Mouse (Mus musculus): Measurements from ENCODE around the gene Tprg. TPM values are rescaled to one million over a fixed set of nuclear protein-coding genes. Genes with fewer than 3 reads are reported as not detected.

The Tprg gene
- not detected in 2 replicates for polyA plus RNA-seq (2016; fragmentation: Nextera tagmentation; extraction: Ambion mirVana)

DNA sequence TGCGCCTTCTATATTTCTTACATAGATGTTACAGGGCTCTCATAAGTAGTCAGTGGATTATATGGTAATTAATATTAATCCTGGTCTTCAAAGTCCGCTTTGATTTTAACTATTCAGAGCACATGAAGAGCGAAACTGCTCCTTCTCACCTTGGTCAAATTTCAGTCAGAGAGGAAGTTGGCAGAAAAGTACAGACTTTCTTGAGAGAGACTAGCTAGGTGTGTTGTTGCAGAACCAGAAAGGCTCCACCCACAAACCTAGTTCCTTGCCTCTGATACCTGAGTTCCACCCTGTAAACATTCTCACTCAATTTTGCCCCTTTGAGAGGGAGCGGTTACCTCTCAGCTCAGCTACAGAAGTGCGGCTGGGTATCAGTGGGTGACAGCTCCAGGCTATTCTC lies at the start of gene Tprg:
TSS of gene Tprg (plus strand) at position 301 of the 400 bp plus-strand sequence.
- Histone ChIP-seq H3K27me3 (no peaks in the 10 kb centered on the region), H3K9ac (replicated peaks) (no peak within 1 kb of the TSS), H3K4me3 (no peak within 1 kb of the TSS), H3K36me3 (no peaks in the 10 kb centered on the region), H3K27ac (replicated peaks) (no peak within 1 kb of the TSS), H3K4me2 (replicated peaks) (no peak within 1 kb of the TSS), H3K9me3 (no peaks in the 10 kb centered on the region), H3K4me1 (no peaks in the 10 kb centered on the region)
- ATAC-seq (ENCODE audit: low FRiP score, low read depth) = no peak
- 92% methylated on average over 5 of the region's 5 CpGs for WGBS

GRCm38 (mm10) chr16:25238274-25239050 lies 48.2 kb upstream of the Tprg start:
- ATAC-seq (ENCODE audit: low FRiP score, low read depth) = no peak
- H3K4me2 ChIP-seq (replicated peaks) = no peak overlapping the region
- 85% methylated on average over 11 of the region's 11 CpGs for WGBS
- H3K9me3 ChIP-seq = no peaks in the 10 kb centered on the region
- no peaks in the 10 kb centered on the region for H3K36me3 ChIP-seq
- no peaks in the 10 kb centered on the region for H3K4me1 ChIP-seq
- H3K4me3 ChIP-seq = no peak overlapping the region
- H3K27ac ChIP-seq (replicated peaks) = no peak overlapping the region
- H3K9ac ChIP-seq (replicated peaks) = no peak overlapping the region
- H3K27me3 ChIP-seq = no peaks in the 10 kb centered on the region

DNA sequence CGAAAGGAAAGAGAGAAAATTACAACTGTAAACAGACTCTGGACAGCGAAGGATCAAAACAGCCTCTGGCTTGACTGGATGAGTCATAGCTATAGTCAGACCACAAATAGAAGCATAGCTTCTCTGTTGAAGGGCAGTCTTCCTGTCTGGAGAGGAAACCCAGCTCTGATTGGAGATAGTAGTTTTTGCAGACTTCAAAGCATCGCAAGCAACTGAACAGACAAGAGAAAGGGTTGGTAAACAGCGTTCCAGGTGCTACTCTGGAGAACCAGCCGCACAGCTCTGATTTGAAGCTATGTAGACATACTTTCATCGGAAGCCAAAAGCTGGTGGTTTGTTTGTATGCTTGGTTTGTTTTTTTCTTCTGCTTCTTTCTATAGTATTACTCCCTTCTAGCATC lies 37.7 kb upstream of the Tprg start:
- Histone ChIP-seq H3K4me1 (no peaks in the 10 kb centered on the region), H3K9me3 (no peaks in the 10 kb centered on the region), H3K27ac (replicated peaks) (no peak overlapping the region), H3K4me2 (replicated peaks) (no peak overlapping the region), H3K27me3 (no peaks in the 10 kb centered on the region), H3K4me3 (no peak overlapping the region), H3K9ac (replicated peaks) (no peak overlapping the region), H3K36me3 (no peaks in the 10 kb centered on the region)
- ATAC-seq (ENCODE audit: low FRiP score, low read depth) = no peak
- WGBS = 91% methylated on average over 6 of the region's 6 CpGs

DNA sequence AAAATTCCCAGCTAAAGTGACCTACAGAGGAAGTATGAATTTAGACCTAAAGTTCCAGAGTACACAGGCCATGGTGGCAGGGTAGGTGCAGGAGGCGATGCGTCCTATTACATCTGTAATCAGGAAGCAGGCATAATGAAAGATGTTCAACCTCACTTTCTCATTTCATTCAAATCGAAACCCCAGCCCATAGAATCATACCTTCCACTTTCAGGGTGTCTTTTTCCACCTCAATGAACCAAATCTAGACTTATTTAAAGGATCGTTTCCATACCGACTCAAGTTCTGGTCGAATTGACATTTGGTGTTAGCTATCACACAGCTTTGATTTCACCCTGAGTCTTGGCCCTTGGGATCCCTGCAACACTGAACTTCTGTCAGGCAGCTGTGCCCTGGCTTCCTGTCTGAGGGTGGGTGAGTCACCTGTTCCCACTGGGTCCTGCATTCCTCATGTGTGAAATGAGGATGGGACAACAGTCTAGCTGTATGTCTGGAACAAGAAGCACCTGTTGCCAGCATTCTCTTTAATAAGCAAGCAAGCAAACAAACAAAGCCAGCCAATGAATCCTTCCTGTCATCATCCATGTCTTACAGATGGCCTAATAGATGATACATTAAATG lies 36.4 kb upstream of the Tprg start:
- Histone ChIP-seq H3K36me3 (no peaks in the 10 kb centered on the region), H3K27ac (replicated peaks) (no peak overlapping the region), H3K27me3 (no peaks in the 10 kb centered on the region), H3K9ac (replicated peaks) (no peak overlapping the region), H3K4me3 (no peak overlapping the region), H3K9me3 (no peaks in the 10 kb centered on the region), H3K4me2 (replicated peaks) (no peak overlapping the region), H3K4me1 (no peaks in the 10 kb centered on the region)
- no peak for ATAC-seq (ENCODE audit: low FRiP score, low read depth)
- 90% methylated on average over 6 of the region's 6 CpGs for WGBS

- H3K9ac ChIP-seq (replicated peaks) = no peak overlapping the region
- no peaks in the 10 kb centered on the region for H3K9me3 ChIP-seq
- no peaks in the 10 kb centered on the region for H3K4me1 ChIP-seq
- no peaks in the 10 kb centered on the region for H3K36me3 ChIP-seq
- H3K4me3 ChIP-seq = no peak overlapping the region
- ATAC-seq (ENCODE audit: low FRiP score, low read depth) = no peak
- H3K27ac ChIP-seq (replicated peaks) = no peak overlapping the region
- WGBS = 87% methylated on average over 9 of the region's 9 CpGs
- no peak overlapping the region for H3K4me2 ChIP-seq (replicated peaks)
- no peaks in the 10 kb centered on the region for H3K27me3 ChIP-seq
Observed at GRCm38 (mm10) chr16:25251080-25251479, 35.5 kb upstream of the Tprg start.

GRCm38 (mm10) chr16:25254646-25255045 lies 32.0 kb upstream of the Tprg start:
- Histone ChIP-seq H3K4me1 (no peaks in the 10 kb centered on the region), H3K9me3 (no peaks in the 10 kb centered on the region), H3K36me3 (no peaks in the 10 kb centered on the region), H3K4me3 (no peak overlapping the region), H3K27me3 (no peaks in the 10 kb centered on the region), H3K4me2 (replicated peaks) (no peak overlapping the region), H3K27ac (replicated peaks) (no peak overlapping the region), H3K9ac (replicated peaks) (no peak overlapping the region)
- 90% methylated on average over 6 of the region's 6 CpGs for WGBS
- no peak for ATAC-seq (ENCODE audit: low FRiP score, low read depth)

GRCm38 (mm10) chr16:25255186-25255585 lies 31.4 kb upstream of the Tprg start:
- no peak overlapping the region for H3K4me2 ChIP-seq (replicated peaks)
- H3K9me3 ChIP-seq = no peaks in the 10 kb centered on the region
- no peak overlapping the region for H3K4me3 ChIP-seq
- H3K4me1 ChIP-seq = no peaks in the 10 kb centered on the region
- H3K36me3 ChIP-seq = no peaks in the 10 kb centered on the region
- no peaks in the 10 kb centered on the region for H3K27me3 ChIP-seq
- 87% methylated on average over 11 of the region's 11 CpGs for WGBS
- no peak for ATAC-seq (ENCODE audit: low FRiP score, low read depth)
- H3K9ac ChIP-seq (replicated peaks) = no peak overlapping the region
- no peak overlapping the region for H3K27ac ChIP-seq (replicated peaks)

DNA sequence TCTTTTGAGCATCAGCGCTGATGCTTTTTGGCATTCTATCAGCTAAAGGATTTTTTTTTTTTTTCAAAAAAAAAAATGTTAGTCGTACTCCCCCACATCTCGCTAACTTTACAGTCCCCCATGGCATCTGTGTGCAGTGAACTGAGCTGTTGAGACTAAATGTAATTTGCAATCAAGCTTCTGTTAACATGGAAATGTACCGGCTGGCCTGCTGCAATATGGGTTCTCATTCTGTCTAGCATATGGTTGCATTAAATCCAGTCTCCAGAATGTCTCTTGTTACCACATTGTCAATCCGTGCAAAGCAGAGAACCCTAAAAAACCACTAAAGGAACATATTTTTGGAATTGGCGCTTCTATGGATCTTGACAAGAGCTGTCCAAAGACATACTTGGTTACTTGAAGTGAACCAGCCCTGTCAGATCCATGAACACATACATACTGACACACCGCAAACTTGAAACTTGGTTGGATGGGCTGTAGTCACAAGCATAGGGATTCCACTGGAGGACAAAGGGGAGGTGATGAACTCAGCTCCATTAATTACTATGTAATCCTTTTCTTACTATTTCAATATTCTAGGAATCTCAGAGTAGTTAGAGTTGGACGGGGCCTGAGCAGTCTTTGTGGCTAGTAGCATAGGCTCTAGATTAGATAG lies 30.9 kb upstream of the Tprg start:
- Histone ChIP-seq H3K4me3 (no peak overlapping the region), H3K4me2 (replicated peaks) (no peak overlapping the region), H3K9ac (replicated peaks) (no peak overlapping the region), H3K27me3 (no peaks in the 10 kb centered on the region), H3K4me1 (no peaks in the 10 kb centered on the region), H3K36me3 (no peaks in the 10 kb centered on the region), H3K27ac (replicated peaks) (no peak overlapping the region), H3K9me3 (no peaks in the 10 kb centered on the region)
- 89% methylated on average over 8 of the region's 8 CpGs for WGBS
- ATAC-seq (ENCODE audit: low FRiP score, low read depth) = no peak

DNA sequence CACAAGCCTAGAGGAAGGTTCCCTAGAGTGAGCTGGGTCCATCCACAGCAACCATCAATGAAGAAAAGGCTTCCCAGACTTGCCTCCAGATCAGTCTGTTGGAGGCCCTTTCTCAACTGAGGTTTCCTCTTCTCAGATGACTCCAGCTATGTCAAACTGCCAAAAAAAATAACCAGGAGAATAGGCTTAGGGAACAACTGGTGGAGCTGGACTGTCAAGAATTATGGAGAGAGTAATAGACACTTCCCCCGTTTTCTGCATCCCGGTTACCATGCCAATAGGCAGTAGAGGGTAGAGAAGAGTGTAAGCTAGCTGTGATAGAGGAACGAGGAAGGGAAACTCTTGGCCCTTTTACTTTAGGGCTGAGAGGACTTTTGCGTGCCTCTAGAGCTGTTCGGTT lies 24.3 kb upstream of the Tprg start:
- 91% methylated on average over 5 of the region's 5 CpGs for WGBS
- Histone ChIP-seq H3K9me3 (no peaks in the 10 kb centered on the region), H3K4me3 (no peak overlapping the region), H3K4me2 (replicated peaks) (no peak overlapping the region), H3K9ac (replicated peaks) (no peak overlapping the region), H3K36me3 (no peaks in the 10 kb centered on the region), H3K4me1 (no peaks in the 10 kb centered on the region), H3K27ac (replicated peaks) (no peak overlapping the region), H3K27me3 (no peaks in the 10 kb centered on the region)
- no peak for ATAC-seq (ENCODE audit: low FRiP score, low read depth)

- Histone ChIP-seq H3K4me3 (no peak overlapping the region), H3K9ac (replicated peaks) (no peak overlapping the region), H3K27me3 (no peaks in the 10 kb centered on the region), H3K9me3 (no peaks in the 10 kb centered on the region), H3K27ac (replicated peaks) (no peak overlapping the region), H3K36me3 (no peaks in the 10 kb centered on the region), H3K4me2 (replicated peaks) (no peak overlapping the region), H3K4me1 (no peaks in the 10 kb centered on the region)
- WGBS = 80% methylated on average over 4 of the region's 4 CpGs
- no peak for ATAC-seq (ENCODE audit: low FRiP score, low read depth)
Observed at GRCm38 (mm10) chr16:25262965-25263364, 23.7 kb upstream of the Tprg start.

- no peaks in the 10 kb centered on the region for H3K4me1 ChIP-seq
- WGBS = 45% methylated on average over 9 of the region's 9 CpGs
- peak; percentile 67 for ATAC-seq (ENCODE audit: low FRiP score, low read depth)
Observed at GRCm38 (mm10) chr16:25263520-25264149, 23.0 kb upstream of the Tprg start.

GRCm38 (mm10) chr16:25265177-25265576 lies 21.4 kb upstream of the Tprg start:
- H3K27ac ChIP-seq (replicated peaks) = no peak overlapping the region
- no peak overlapping the region for H3K4me2 ChIP-seq (replicated peaks)
- H3K9me3 ChIP-seq = no peaks in the 10 kb centered on the region
- H3K27me3 ChIP-seq = no peaks in the 10 kb centered on the region
- no peak for ATAC-seq (ENCODE audit: low FRiP score, low read depth)
- no peak overlapping the region for H3K4me3 ChIP-seq
- WGBS = 89% methylated on average over 11 of the region's 11 CpGs
- no peak overlapping the region for H3K9ac ChIP-seq (replicated peaks)
- H3K4me1 ChIP-seq = no peaks in the 10 kb centered on the region
- no peaks in the 10 kb centered on the region for H3K36me3 ChIP-seq

More at GRCm38 (mm10) chr16:25263520-25264149, 23.0 kb upstream of the Tprg start:
- Histone ChIP-seq H3K9ac (replicated peaks) (no peak overlapping the region), H3K36me3 (no peaks in the 10 kb centered on the region), H3K9me3 (no peaks in the 10 kb centered on the region), H3K4me3 (no peak overlapping the region), H3K27me3 (no peaks in the 10 kb centered on the region), H3K4me2 (replicated peaks) (no peak overlapping the region), H3K27ac (replicated peaks) (no peak overlapping the region)
